Mouse (Mus musculus) kidney, postnatal 10 days (tissue): ENCODE measurements at regions not wholly inside any gene's neighbourhood (a gene's known extent, or its start where the extent isn't known, plus 50 kb on each side); places are given as distances from the start of the nearest gene placed in this dataset.

Experiments used
- DNase-seq: peaks from one replicate; pipeline ENCODE4 v3.0.0; 2021; ENCODE audit warnings: mixed read lengths

GRCm38 (mm10) chr1:163555185-163555584, 151.7 kb upstream of the Gorab start:
- DNase-seq: no peak

GRCm38 (mm10) chr1:163538776-163539492, 135.5 kb upstream of the Gorab start:
- no peak for DNase-seq

GRCm38 (mm10) chr1:163530563-163530962, 127.1 kb upstream of the Gorab start:
- DNase-seq: no peak

GRCm38 (mm10) chr1:163517966-163518365, 114.5 kb upstream of the Gorab start:
- DNase-seq: no peak

GRCm38 (mm10) chr1:163512847-163513246, 109.4 kb upstream of the Gorab start:
- no peak for DNase-seq

GRCm38 (mm10) chr1:163512008-163512407, 108.5 kb upstream of the Gorab start:
- DNase-seq: peak; percentile 13

GRCm38 (mm10) chr1:163505035-163505434, 101.6 kb upstream of the Gorab start:
- no peak for DNase-seq

GRCm38 (mm10) chr1:163502557-163502956, 99.1 kb upstream of the Gorab start:
- no peak for DNase-seq

- DNase-seq: no peak
Observed at GRCm38 (mm10) chr1:163498398-163498958, 95.0 kb upstream of the Gorab start.

GRCm38 (mm10) chr1:163496416-163496815, 92.9 kb upstream of the Gorab start:
- no peak for DNase-seq

GRCm38 (mm10) chr1:163488532-163488931, 85.1 kb upstream of the Gorab start:
- no peak for DNase-seq

- DNase-seq: no peak
Observed at GRCm38 (mm10) chr1:163488109-163488508, 84.6 kb upstream of the Gorab start.

- DNase-seq: no peak
Observed at GRCm38 (mm10) chr1:163483098-163483497, 79.6 kb upstream of the Gorab start.

GRCm38 (mm10) chr1:163477478-163478167, 74.2 kb upstream of the Gorab start:
- DNase-seq: no peak

- no peak for DNase-seq
Observed at GRCm38 (mm10) chr1:163461194-163461593, 57.7 kb upstream of the Gorab start.

- DNase-seq: no peak
Observed at GRCm38 (mm10) chr1:163456366-163456765, 52.9 kb upstream of the Gorab start.
